Mouse (Mus musculus) liver, embryonic 14.5 days (tissue): ENCODE measurements around the gene Tmem104.

Source experiments
- CTCF ChIP-seq: IDR thresholded peaks from 2 replicates; pipeline ENCODE4 v1.5.1; 2016; ENCODE audit warnings: antibody characterized with exemption, low read depth, control low read depth
- EP300 ChIP-seq: IDR thresholded peaks from 2 replicates; pipeline ENCODE4 v1.6.1; 2016; ENCODE audit warnings: antibody characterized with exemption, low read depth

DNA sequence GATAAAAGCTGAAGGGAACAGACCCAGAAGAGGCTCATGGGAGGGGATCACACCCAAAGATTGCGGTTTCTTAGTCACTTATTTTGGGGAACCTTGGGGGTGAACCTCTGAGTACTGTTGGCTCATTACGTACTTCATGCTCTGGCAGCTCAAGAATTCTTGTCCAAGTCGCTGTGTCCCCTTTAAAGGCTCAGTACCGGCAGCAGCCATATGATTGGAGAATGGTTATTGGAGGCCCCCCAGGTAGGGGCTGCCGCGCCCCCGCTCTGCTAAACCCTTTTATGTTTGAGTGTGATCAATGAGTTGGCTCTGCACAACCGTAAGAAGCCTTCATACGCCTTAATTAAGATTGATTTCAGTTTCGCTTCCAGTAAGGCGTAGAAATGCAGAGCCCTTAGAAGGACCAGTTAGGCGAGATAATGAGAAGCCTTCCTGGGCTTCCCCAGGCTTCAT, 11.7 kb downstream of the Tmem104 start:
- TF ChIP-seq CTCF (no peak), EP300 (no peak)
